Mouse (Mus musculus) lung, embryonic 14.5 days (tissue): Measurements from ENCODE around the gene Myo19. TPM values are rescaled to one million over a fixed set of nuclear protein-coding genes. Genes with fewer than 3 reads are reported as not detected.

Experiments
- ATAC-seq: fragments of 200-750 bp; cut with Nextera tagmentation; 2 replicates; pipeline ENCODE4 v1.8.0; 2017; ENCODE audit warnings: mild to moderate bottlenecking, moderate TSS enrichment, moderate library complexity; ENCODE audit not compliant: insufficient read depth
- DNase-seq: peaks from one replicate; pipeline ENCODE4 v3.0.0-alpha.2; 2015
- H3K27ac ChIP-seq: fragments of 300-500 bp; sonication (generic); 2 replicates; pipeline ENCODE4 v1.5.1; 2014; ENCODE audit warnings: low read depth, mild to moderate bottlenecking, moderate library complexity
- H3K27me3 ChIP-seq: fragments of 300-500 bp; sonication (generic); 2 replicates; pipeline ENCODE4 v1.6.1; 2014; ENCODE audit warnings: low read length, control low read depth; ENCODE audit not compliant: insufficient read depth
- H3K36me3 ChIP-seq: fragments of 300-500 bp; sonication (generic); 2 replicates; pipeline ENCODE4 v1.6.1; 2014; ENCODE audit warnings: control low read depth; ENCODE audit not compliant: insufficient read depth
- H3K4me1 ChIP-seq: fragments of 300-500 bp; sonication (generic); 2 replicates; pipeline ENCODE4 v1.6.1; 2014; ENCODE audit warnings: antibody characterized with exemption, control low read depth; ENCODE audit not compliant: insufficient read depth
- H3K4me2 ChIP-seq: fragments of 300-500 bp; sonication (generic); 2 replicates; pipeline ENCODE4 v1.6.1; 2014; ENCODE audit warnings: mild to moderate bottlenecking
- H3K4me3 ChIP-seq: fragments of 300-500 bp; sonication (generic); 2 replicates; pipeline ENCODE4 v1.5.1; 2014; ENCODE audit warnings: low read depth, low read length
- H3K9ac ChIP-seq: fragments of 300-500 bp; sonication (generic); 2 replicates; pipeline ENCODE4 v1.6.1; 2014
- H3K9me3 ChIP-seq: fragments of 300-500 bp; sonication (generic); 2 replicates; pipeline ENCODE4 v1.6.1; 2016; ENCODE audit warnings: low read depth, low read length, control low read depth
- CTCF ChIP-seq: IDR thresholded peaks from 2 replicates; pipeline ENCODE4 v1.5.1; 2016; ENCODE audit warnings: antibody characterized with exemption, low read depth
- WGBS: fragments of 180-500 bp; shearing (Covaris S2); extraction: QIAGEN DNeasy Blood & Tissue Kit; methylation state at CpG from one replicate; pipeline ENCODE4 v1.1.7; 2014; 5-methylcytosine and 5-hydroxymethylcytosine counted together
- polyA plus RNA-seq: library from polyadenylated mRNA; unstranded; fragments of >200 nt; fragmentation: Nextera tagmentation; extraction: Ambion mirVana; gene quantifications from 2 replicates; pipeline ENCODE4 v1.2.1, GENCODE M21; 2014

Myo19 gene
- polyA plus RNA-seq = 11.7 and 12.6 TPM in 2 replicates

- H3K27me3 ChIP-seq = no peaks in the 10 kb centered on the region
- peak; percentile 96 for ATAC-seq
- TF ChIP-seq CTCF = no peak
Measured at GRCm38 (mm10) chr11:84879772-84880464, at the start of gene Myo19, which contains the start of gene Pigw. Gene Myo19, plus strand, starts transcription at chr11:84880148. Gene Pigw, minus strand, starts transcription at chr11:84880285.

GRCm38 (mm10) chr11:84839330-84839729 lies 40.6 kb upstream of the Myo19 start:
- H3K27me3 ChIP-seq = no peaks in the 10 kb centered on the region
- TF ChIP-seq CTCF = no peak
- 92% methylated on average over 2 of the region's 2 CpGs for WGBS
- H3K9ac ChIP-seq = no peak overlapping the region
- no peak for ATAC-seq
- no peak overlapping the region for H3K4me3 ChIP-seq
- H3K27ac ChIP-seq = no peak overlapping the region
- H3K36me3 ChIP-seq = peaks cover 73% of the 10 kb centered on the region
- no peaks in the 10 kb centered on the region for H3K4me1 ChIP-seq
- no peak for DNase-seq
- H3K4me2 ChIP-seq = no peak overlapping the region
- H3K9me3 ChIP-seq = no peaks in the 10 kb centered on the region

More at GRCm38 (mm10) chr11:84879772-84880464, at the start of gene Myo19, which contains the start of gene Pigw:
- Histone ChIP-seq H3K9ac (peak within 1 kb of the TSS; percentile 86), H3K27ac (peak within 1 kb of the TSS; percentile 94), H3K4me3 (peak within 1 kb of the TSS; percentile 87), H3K9me3 (no peaks in the 10 kb centered on the region), H3K36me3 (peaks cover 25% of the 10 kb centered on the region; the same call in 1 of the 2 replicates), H3K4me2 (peak within 1 kb of the TSS; percentile 92), H3K4me1 (peaks cover 5% of the 10 kb centered on the region; the same call in 1 of the 2 replicates)
- WGBS = under 1% methylated on average over 76 of the region's 81 CpGs
- DNase-seq = peak; percentile 92

GRCm38 (mm10) chr11:84846741-84847474 lies 33.0 kb upstream of the Myo19 start:
- Histone ChIP-seq H3K9me3 (no peaks in the 10 kb centered on the region), H3K4me3 (no peak overlapping the region), H3K36me3 (peaks cover 48% of the 10 kb centered on the region), H3K9ac (no peak overlapping the region), H3K4me2 (no peak overlapping the region), H3K27ac (no peak overlapping the region), H3K4me1 (no peaks in the 10 kb centered on the region), H3K27me3 (no peaks in the 10 kb centered on the region)
- DNase-seq = no peak
- no peak for TF ChIP-seq CTCF
- 93% methylated on average over 15 of the region's 15 CpGs for WGBS
- no peak for ATAC-seq

- DNase-seq = no peak
- Histone ChIP-seq H3K9me3 (no peaks in the 10 kb centered on the region), H3K9ac (no peak overlapping the region), H3K27ac (no peak overlapping the region), H3K36me3 (peaks cover 50% of the 10 kb centered on the region), H3K27me3 (no peaks in the 10 kb centered on the region), H3K4me3 (no peak overlapping the region), H3K4me2 (no peak overlapping the region), H3K4me1 (no peaks in the 10 kb centered on the region)
- WGBS = 79% methylated on average over 7 of the region's 7 CpGs
- ATAC-seq = no peak
- TF ChIP-seq CTCF = no peak
Measured at GRCm38 (mm10) chr11:84847475-84848090, 32.4 kb upstream of the Myo19 start.

- no peak for TF ChIP-seq CTCF
- Histone ChIP-seq H3K4me1 (no peaks in the 10 kb centered on the region), H3K36me3 (peaks cover 78% of the 10 kb centered on the region), H3K27me3 (no peaks in the 10 kb centered on the region), H3K9me3 (no peaks in the 10 kb centered on the region), H3K9ac (no peak overlapping the region), H3K27ac (no peak overlapping the region), H3K4me2 (no peak overlapping the region), H3K4me3 (no peak overlapping the region)
- WGBS = 91% methylated on average over 6 of the region's 6 CpGs
- DNase-seq (no peak), ATAC-seq (no peak)
Measured at GRCm38 (mm10) chr11:84855285-84855684, 24.7 kb upstream of the Myo19 start.

DNA sequence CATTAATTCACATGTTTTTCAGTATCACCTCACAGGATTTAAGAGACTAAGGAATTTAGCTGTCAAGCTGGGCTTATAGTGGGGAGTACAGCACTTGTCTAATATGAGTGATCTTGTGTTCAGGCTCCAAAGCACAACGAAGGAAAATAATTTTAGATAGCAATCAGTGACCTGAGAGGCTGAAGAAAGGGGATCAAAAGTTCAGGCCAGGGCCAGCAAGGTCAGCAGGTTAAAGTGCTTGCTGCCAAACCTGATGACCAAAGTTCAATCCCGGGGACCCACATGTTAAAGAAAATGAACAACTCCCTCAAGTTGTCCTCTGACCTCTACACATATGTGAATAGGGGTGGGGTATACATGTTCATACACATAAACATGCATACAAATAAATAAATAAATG lies 14.7 kb upstream of the Myo19 start:
- H3K9ac ChIP-seq = no peak overlapping the region
- no peaks in the 10 kb centered on the region for H3K9me3 ChIP-seq
- TF ChIP-seq CTCF = no peak
- ATAC-seq (no peak), DNase-seq (no peak)
- H3K4me1 ChIP-seq = no peaks in the 10 kb centered on the region
- WGBS = 43% methylated on average over 2 of the region's 2 CpGs
- H3K27me3 ChIP-seq = no peaks in the 10 kb centered on the region
- no peak overlapping the region for H3K4me3 ChIP-seq
- H3K36me3 ChIP-seq = peaks cover 41% of the 10 kb centered on the region
- H3K27ac ChIP-seq = no peak overlapping the region
- no peak overlapping the region for H3K4me2 ChIP-seq

DNA sequence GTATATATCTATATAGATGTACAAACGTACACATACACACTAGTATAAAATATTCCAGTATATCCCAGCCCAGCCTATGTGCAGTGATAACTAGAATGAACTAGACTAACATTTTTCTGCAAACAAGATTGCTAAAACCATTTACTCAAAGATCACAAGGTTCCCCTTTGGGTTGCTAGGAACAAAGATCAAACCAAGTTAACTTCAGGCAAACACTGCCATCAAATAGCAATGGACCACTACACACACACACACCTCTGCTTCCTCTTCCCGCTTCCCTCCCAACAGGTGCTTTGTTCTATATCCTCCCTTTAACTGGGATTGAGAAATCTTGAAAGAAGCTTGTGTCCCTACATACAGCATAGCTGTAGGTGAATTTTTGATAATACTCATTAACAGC lies 12.4 kb upstream of the Myo19 start:
- no peak overlapping the region for H3K4me3 ChIP-seq
- H3K36me3 ChIP-seq = peaks cover 24% of the 10 kb centered on the region
- TF ChIP-seq CTCF = no peak
- ATAC-seq (no peak), DNase-seq (no peak)
- no peaks in the 10 kb centered on the region for H3K4me1 ChIP-seq
- no peak overlapping the region for H3K27ac ChIP-seq
- no peaks in the 10 kb centered on the region for H3K27me3 ChIP-seq
- H3K4me2 ChIP-seq = peak overlapping the region; percentile 35
- no peak overlapping the region for H3K9ac ChIP-seq
- 75% methylated on average over 2 of the region's 2 CpGs for WGBS
- no peaks in the 10 kb centered on the region for H3K9me3 ChIP-seq
